ENCODE assay signal across 9 mouse cellular contexts in the genomic region with DNA sequence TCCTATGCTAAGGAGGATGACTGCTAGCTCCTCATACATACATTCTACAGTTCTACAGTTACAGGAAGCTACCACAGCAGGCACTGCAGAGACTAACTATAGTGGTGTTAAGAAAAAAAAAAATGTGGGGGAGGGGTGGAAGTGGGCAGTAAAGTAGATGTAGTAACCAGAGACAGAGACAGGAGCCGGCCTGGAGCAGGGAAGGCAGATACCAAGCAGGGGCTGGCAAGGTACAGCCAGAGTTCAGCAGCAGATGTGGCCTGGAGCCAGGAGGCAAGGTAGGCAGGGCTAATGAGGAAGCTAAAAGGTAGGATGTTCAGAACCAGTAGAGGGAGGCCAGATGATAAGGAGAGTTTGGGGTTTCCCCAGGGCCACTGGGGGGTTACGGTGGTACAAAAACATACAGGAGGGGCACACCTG. TPM values are rescaled to one million over a fixed set of nuclear protein-coding genes. Genes with fewer than 3 reads are reported as not detected.
DNase-seq lines count a peak whose midpoint lies in the region; ATAC-seq and TF ChIP-seq lines count a peak whose summit lies in the region.
"Had no signal": no experiment of that assay in that cellular context is flagged by ENCODE, and none has a peak within 500 bp of the region (broad histone marks: within the 10 kb centered on the region; RNA-seq: fewer than 3 reads in every experiment).

No protein-coding gene starts in this region.

- peak; percentile 51 for DNase-seq in cerebellum, adult 9-10 months
- no peak for DNase-seq in cerebellum, adult 18-20 months
- no peak for DNase-seq in left cerebral cortex, adult 2 months (ENCODE audit: extremely low spot score in 1 of 2, low spot score in 2 of 2)
- DNase-seq in left cerebral cortex, adult 8-10 months (ENCODE audit: low spot score in 2 of 2): no peak
- DNase-seq in brain, adult 2 months (ENCODE audit: low read depth, low spot score): peak; percentile 72
- DNase-seq in layer of hippocampus, postnatal 10 days (ENCODE audit: low spot score in 2 of 2): no peak
- no peak for DNase-seq in layer of hippocampus, postnatal 25 days (ENCODE audit: extremely low spot score in 1 of 2, low spot score in 1 of 2)

- peak; percentile 7; the same call in 1 of the 2 replicates for TF ChIP-seq CTCF in left cerebral cortex, adult 2 months (IDR thresholded peaks at IDR 0.05)

- ATAC-seq in megakaryocyte progenitor cell, adult 5-6 weeks (replicated peaks; ENCODE audit: poor library complexity): peak; percentile 34

- H3K4me3 ChIP-seq in left cerebral cortex, adult 2 months: no peak overlapping the region
- H3K4me3 ChIP-seq: limb, embryonic 15.5 days had no signal

- H3K27ac ChIP-seq in left cerebral cortex, adult 2 months: peak overlapping the region; percentile 97

- intact Hi-C loops in left cerebral cortex, adult 2 months (cut with DNase I): loop anchor here (2.0 to 10.0 kb wide), 3 partner anchors 19 to 199 kb away; a partner anchor contains a TSS

RNA-seq across cellular contexts. Expression of a gene that starts 36.6 kb away (rescaled TPM):
- total RNA-seq in left cerebral cortex, adult 2 months (2021): 10 to 100 TPM in 1 of 2 experiments, 1 to 10 TPM in 1; 8.6 to 11.9 TPM
- 10 to 100 TPM in 2 of 4 experiments, 1 to 10 TPM in 2; 7.4 to 12.3 (median 9.6) TPM for total RNA-seq in left cerebral cortex, adult 8-10 months (2022)
- 27.0 and 28.4 TPM in 2 replicates for total RNA-seq in megakaryocyte progenitor cell, adult 5-6 weeks (2015)
- 15.9 and 17.6 TPM in 2 replicates for total RNA-seq in megakaryocyte progenitor cell, adult 5-6 weeks (2017)
- total RNA-seq in layer of hippocampus, postnatal 10 days (2021): 10 to 100 TPM; 12.3 to 12.8 TPM
- total RNA-seq in layer of hippocampus, postnatal 25 days (2021): 1 to 10 TPM; 7.6 to 8.5 TPM

Comparison
In these comparisons a context has a peak if more than half of its experiments do, and no peak if none do; other contexts are left out.
1. DNase-seq: peak in cerebellum, adult 9-10 months (single experiment) and brain, adult 2 months (single experiment); none in cerebellum, adult 18-20 months (0 of 2), left cerebral cortex, adult 2 months (0 of 2), left cerebral cortex, adult 8-10 months (0 of 2), layer of hippocampus, postnatal 10 days (0 of 2) and layer of hippocampus, postnatal 25 days (0 of 2).